Mouse (Mus musculus): ENCODE results near the gene Tmem98. TPM values are rescaled to one million over a fixed set of nuclear protein-coding genes. Genes with fewer than 3 reads are reported as not detected.

The Tmem98 gene
- polyA plus RNA-seq (2015; fragmentation: Nextera tagmentation; extraction: Ambion mirVana) = 60.2 and 63.9 TPM in 2 replicates

- peaks cover 13% of the 10 kb centered on the region for H3K4me1 ChIP-seq
- ATAC-seq (ENCODE audit: insufficient number of reproducible peaks, low FRiP score, low TSS enrichment, low read depth) = peak; percentile 45; the same call in 1 of the 2 replicates
- peak within 1 kb of the TSS; percentile 76 for H3K27ac ChIP-seq
- H3K9ac ChIP-seq = peak within 1 kb of the TSS; percentile 66
- 1% methylated on average over 53 of the region's 54 CpGs for WGBS
- no peaks in the 10 kb centered on the region for H3K27me3 ChIP-seq
- peak within 1 kb of the TSS; percentile 55 for H3K4me3 ChIP-seq
- H3K9me3 ChIP-seq = no peaks in the 10 kb centered on the region
- peaks cover 17% of the 10 kb centered on the region for H3K36me3 ChIP-seq
- peak within 1 kb of the TSS; percentile 81 for H3K4me2 ChIP-seq
These were observed at the start of gene Tmem98 for GRCm38 (mm10) chr11:80809993-80810821. TSS of gene Tmem98 (plus strand) at chr11:80810175.

DNA sequence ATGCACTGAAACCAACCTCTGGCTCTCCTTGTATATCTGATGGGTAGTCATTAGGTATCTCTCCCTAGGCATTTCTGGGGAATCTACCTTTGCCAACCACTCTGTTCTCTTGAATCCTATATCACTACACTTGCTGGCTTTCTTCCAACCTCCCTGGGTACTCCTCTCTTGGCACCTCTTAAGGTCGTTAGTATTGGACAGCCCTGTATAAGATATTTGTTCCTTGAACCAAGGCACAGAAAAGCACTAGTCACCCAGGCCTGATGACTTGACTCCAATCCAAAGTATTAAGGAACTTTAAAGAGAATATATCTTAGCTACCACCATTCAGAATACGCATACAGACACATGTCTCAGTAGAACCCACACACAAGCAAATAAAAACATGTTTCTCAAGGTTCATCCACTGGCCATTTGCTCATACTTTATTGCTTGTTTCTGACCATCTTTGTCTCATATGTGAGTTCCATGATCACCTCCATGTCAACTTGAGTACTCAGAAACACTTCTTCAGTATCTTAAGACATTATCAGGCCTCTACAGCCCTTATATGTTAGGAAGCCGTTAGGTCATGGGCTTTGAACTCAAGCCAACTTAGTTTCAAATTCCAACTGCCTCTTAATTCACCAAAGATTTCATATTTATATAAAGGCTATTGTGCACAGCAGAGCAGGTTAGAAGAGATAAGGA is 48.5 kb upstream of the Tmem98 start:
- no peak for ATAC-seq (ENCODE audit: insufficient number of reproducible peaks, low FRiP score, low TSS enrichment, low read depth)
- WGBS = 64% methylated on average over 3 of the region's 3 CpGs
- Histone ChIP-seq H3K27me3 (no peaks in the 10 kb centered on the region), H3K36me3 (no peaks in the 10 kb centered on the region), H3K9ac (no peak overlapping the region), H3K9me3 (no peaks in the 10 kb centered on the region), H3K4me2 (no peak overlapping the region), H3K4me3 (no peak overlapping the region), H3K4me1 (no peaks in the 10 kb centered on the region), H3K27ac (no peak overlapping the region)

- no peak for ATAC-seq (ENCODE audit: insufficient number of reproducible peaks, low FRiP score, low TSS enrichment, low read depth)
- no peaks in the 10 kb centered on the region for H3K4me1 ChIP-seq
- H3K27ac ChIP-seq = no peak overlapping the region
- 65% methylated on average over 4 of the region's 4 CpGs for WGBS
- no peak overlapping the region for H3K9ac ChIP-seq
- no peaks in the 10 kb centered on the region for H3K27me3 ChIP-seq
- no peaks in the 10 kb centered on the region for H3K36me3 ChIP-seq
- H3K4me2 ChIP-seq = no peak overlapping the region
- no peak overlapping the region for H3K4me3 ChIP-seq
- H3K9me3 ChIP-seq = no peaks in the 10 kb centered on the region
These were observed 47.9 kb upstream of the Tmem98 start for GRCm38 (mm10) chr11:80762066-80762465.

- H3K4me3 ChIP-seq = no peak overlapping the region
- 88% methylated on average over 4 of the region's 4 CpGs for WGBS
- no peak overlapping the region for H3K27ac ChIP-seq
- ATAC-seq (ENCODE audit: insufficient number of reproducible peaks, low FRiP score, low TSS enrichment, low read depth) = no peak
- H3K4me2 ChIP-seq = no peak overlapping the region
- no peak overlapping the region for H3K9ac ChIP-seq
- H3K36me3 ChIP-seq = no peaks in the 10 kb centered on the region
- H3K27me3 ChIP-seq = no peaks in the 10 kb centered on the region
- H3K9me3 ChIP-seq = no peaks in the 10 kb centered on the region
- no peaks in the 10 kb centered on the region for H3K4me1 ChIP-seq
These were observed 43.9 kb upstream of the Tmem98 start for GRCm38 (mm10) chr11:80766068-80766467.

DNA sequence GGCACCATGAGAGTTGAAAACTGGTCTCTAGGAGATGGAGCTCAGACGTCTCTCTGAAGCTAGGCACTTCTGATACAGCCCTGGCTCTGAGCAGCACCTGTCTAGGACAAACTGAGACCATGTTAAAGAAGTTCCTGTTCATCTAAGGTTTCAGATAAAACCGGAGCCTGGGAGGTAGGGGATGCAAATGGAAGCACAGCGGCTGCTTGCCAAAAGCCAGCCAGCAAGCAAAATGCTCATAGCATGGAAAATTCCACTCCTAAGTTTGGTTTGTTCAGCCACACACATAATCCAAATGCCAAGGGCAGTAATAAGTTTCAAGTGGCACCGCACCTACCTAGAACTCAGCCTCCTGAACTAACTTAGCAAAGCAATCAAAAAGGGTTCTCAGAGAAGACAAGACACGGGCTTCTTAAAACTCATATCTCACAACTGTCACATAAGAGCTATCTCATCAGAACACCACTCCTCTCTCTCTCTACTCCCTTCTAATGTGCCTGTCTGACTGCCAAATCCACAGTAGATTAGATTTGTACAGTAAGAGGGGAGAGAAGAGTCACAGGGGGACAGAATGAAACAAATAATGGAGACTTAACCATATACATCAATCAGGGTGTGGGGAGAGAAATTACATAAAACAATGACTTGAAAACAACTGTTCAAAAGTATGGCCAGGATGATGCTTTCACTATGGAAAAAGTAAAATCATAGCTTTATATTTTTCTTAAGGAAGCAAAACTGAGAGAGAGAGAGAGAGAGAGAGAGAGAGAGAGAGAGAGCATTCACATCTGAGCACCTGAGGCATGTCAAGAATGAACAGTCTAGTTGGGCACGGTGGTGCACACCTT is 43.3 kb upstream of the Tmem98 start:
- H3K36me3 ChIP-seq = no peaks in the 10 kb centered on the region
- H3K4me2 ChIP-seq = no peak overlapping the region
- ATAC-seq (ENCODE audit: insufficient number of reproducible peaks, low FRiP score, low TSS enrichment, low read depth) = no peak
- no peaks in the 10 kb centered on the region for H3K27me3 ChIP-seq
- no peak overlapping the region for H3K9ac ChIP-seq
- H3K9me3 ChIP-seq = no peaks in the 10 kb centered on the region
- H3K4me1 ChIP-seq = no peaks in the 10 kb centered on the region
- H3K4me3 ChIP-seq = no peak overlapping the region
- 69% methylated on average over 6 of the region's 6 CpGs for WGBS
- no peak overlapping the region for H3K27ac ChIP-seq

- H3K4me1 ChIP-seq = no peaks in the 10 kb centered on the region
- H3K4me2 ChIP-seq = no peak overlapping the region
- no peak overlapping the region for H3K9ac ChIP-seq
- H3K4me3 ChIP-seq = no peak overlapping the region
- WGBS = 62% methylated on average over 3 of the region's 3 CpGs
- no peaks in the 10 kb centered on the region for H3K27me3 ChIP-seq
- H3K27ac ChIP-seq = no peak overlapping the region
- H3K36me3 ChIP-seq = no peaks in the 10 kb centered on the region
- no peak for ATAC-seq (ENCODE audit: insufficient number of reproducible peaks, low FRiP score, low TSS enrichment, low read depth)
- no peaks in the 10 kb centered on the region for H3K9me3 ChIP-seq
These were observed 42.7 kb upstream of the Tmem98 start for GRCm38 (mm10) chr11:80767320-80767617.

DNA sequence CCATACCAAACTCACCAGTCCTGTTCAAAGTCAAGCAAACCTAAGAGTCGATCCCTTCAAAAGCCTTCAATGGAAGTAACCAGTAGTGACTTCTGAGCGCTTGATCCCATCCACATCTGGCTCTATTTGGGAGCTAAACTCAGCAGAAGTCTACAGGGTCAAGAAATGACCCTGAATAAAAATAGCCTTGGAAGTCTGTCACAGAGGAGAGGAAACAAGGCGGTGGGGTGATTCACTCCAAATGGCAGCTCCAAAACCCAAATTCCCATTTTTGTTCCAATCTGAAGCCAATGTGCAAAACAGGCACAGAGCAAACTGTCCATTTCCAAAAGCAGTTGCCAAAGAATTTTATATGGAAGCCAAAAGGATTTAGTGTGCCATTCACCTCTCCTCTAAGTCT is 38.8 kb upstream of the Tmem98 start:
- no peak for ATAC-seq (ENCODE audit: insufficient number of reproducible peaks, low FRiP score, low TSS enrichment, low read depth)
- WGBS = 83% methylated on average over 3 of the region's 3 CpGs

DNA sequence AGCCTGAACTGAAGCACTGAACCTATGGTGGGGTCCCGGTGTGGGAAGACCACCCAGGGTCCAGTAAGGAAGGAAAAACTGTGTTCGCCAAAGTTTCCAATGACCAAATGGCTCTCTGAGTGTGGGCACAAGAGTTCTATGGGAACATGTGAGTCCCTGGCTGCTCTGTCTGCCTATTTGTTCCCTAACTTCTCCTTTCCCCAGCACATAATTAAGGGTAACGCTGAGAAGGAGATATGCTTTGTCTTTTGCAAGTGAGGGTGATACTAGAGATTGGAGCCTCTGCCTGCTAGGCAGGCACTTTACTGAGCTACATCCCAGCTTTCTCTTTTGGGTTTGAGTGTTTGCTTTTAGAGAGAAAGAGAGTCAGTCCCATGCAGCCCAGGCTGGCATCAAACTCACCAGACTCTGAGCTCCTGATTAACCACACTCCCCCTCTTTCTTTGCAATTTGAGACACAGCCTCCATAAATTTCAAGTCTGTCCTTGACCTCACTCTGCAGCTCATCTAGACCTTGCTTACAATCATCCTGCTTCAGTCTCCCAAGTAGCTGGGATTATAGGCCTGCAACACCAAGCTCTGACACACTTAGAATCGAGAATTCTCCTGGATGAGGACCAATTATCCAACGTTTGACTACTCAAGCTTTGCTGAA is 38.3 kb upstream of the Tmem98 start:
- Histone ChIP-seq H3K9me3 (no peaks in the 10 kb centered on the region), H3K4me2 (no peak overlapping the region), H3K36me3 (no peaks in the 10 kb centered on the region), H3K27ac (no peak overlapping the region), H3K4me3 (no peak overlapping the region), H3K27me3 (no peaks in the 10 kb centered on the region), H3K9ac (no peak overlapping the region), H3K4me1 (no peaks in the 10 kb centered on the region)
- ATAC-seq (ENCODE audit: insufficient number of reproducible peaks, low FRiP score, low TSS enrichment, low read depth) = no peak
- WGBS = 68% methylated on average over 5 of the region's 5 CpGs

More for the DNA sequence above, 38.8 kb upstream of the Tmem98 start:
- Histone ChIP-seq H3K9ac (no peak overlapping the region), H3K9me3 (no peaks in the 10 kb centered on the region), H3K4me3 (no peak overlapping the region), H3K4me2 (no peak overlapping the region), H3K4me1 (no peaks in the 10 kb centered on the region), H3K36me3 (no peaks in the 10 kb centered on the region), H3K27ac (no peak overlapping the region), H3K27me3 (no peaks in the 10 kb centered on the region)

GRCm38 (mm10) chr11:80772595-80773210 is 37.3 kb upstream of the Tmem98 start:
- 75% methylated on average over 6 of the region's 6 CpGs for WGBS
- Histone ChIP-seq H3K9me3 (no peaks in the 10 kb centered on the region), H3K4me3 (no peak overlapping the region)

DNA sequence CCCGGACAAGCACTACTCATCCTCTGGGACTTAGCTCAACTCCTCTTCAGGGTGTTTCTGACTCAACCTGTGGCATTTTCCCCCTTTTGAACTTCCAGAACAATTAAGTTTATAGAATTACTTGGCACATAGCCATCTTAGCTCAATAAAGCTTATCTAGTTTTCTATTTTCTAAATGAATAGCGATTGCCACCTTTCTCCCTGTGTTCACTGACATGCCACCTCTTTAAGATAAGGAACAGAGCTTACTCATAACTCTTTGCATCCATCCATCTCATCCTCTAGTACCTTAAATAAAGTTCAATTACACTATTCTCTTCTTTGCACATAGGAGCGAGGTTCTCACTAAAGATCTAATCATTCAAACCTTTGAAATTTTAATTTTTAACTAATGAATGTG is 34.4 kb upstream of the Tmem98 start:
- H3K27ac ChIP-seq = no peak overlapping the region

More at GRCm38 (mm10) chr11:80772595-80773210, 37.3 kb upstream of the Tmem98 start:
- Histone ChIP-seq H3K4me2 (no peak overlapping the region), H3K9ac (no peak overlapping the region), H3K4me1 (no peaks in the 10 kb centered on the region), H3K27ac (no peak overlapping the region), H3K27me3 (no peaks in the 10 kb centered on the region), H3K36me3 (no peaks in the 10 kb centered on the region)
- no peak for ATAC-seq (ENCODE audit: insufficient number of reproducible peaks, low FRiP score, low TSS enrichment, low read depth)

DNA sequence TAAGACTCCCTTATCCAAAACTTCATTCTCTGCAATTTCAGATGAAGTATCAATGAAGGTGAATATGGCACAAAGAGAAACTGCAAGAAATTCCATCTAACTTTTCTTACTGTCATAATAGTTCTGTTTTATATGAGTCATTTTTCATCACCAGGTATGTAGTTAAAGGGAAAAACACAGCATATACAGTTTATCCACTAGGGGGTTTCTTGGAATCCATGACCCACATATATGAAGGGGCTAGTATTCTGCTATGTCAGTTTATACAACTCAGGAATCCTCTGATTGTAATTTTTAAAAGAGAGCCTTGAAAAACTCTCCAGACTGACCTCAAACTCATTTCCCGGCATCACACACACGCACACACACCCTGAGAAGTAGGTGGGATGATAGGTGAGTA is 32.3 kb upstream of the Tmem98 start:
- WGBS = 76% methylated on average over 2 of the region's 2 CpGs

More for the DNA sequence above, 34.4 kb upstream of the Tmem98 start:
- H3K4me1 ChIP-seq = peaks cover 13% of the 10 kb centered on the region
- ATAC-seq (ENCODE audit: insufficient number of reproducible peaks, low FRiP score, low TSS enrichment, low read depth) = no peak
- no peaks in the 10 kb centered on the region for H3K27me3 ChIP-seq
- no peaks in the 10 kb centered on the region for H3K9me3 ChIP-seq
- 72% methylated on average over 3 of the region's 3 CpGs for WGBS
- H3K4me3 ChIP-seq = no peak overlapping the region
- H3K9ac ChIP-seq = no peak overlapping the region
- H3K4me2 ChIP-seq = no peak overlapping the region
- H3K36me3 ChIP-seq = no peaks in the 10 kb centered on the region

More for the DNA sequence above, 32.3 kb upstream of the Tmem98 start:
- no peak overlapping the region for H3K27ac ChIP-seq
- H3K27me3 ChIP-seq = no peaks in the 10 kb centered on the region
- H3K9me3 ChIP-seq = no peaks in the 10 kb centered on the region
- H3K4me3 ChIP-seq = no peak overlapping the region
- H3K36me3 ChIP-seq = no peaks in the 10 kb centered on the region
- no peak for ATAC-seq (ENCODE audit: insufficient number of reproducible peaks, low FRiP score, low TSS enrichment, low read depth)
- peaks cover 13% of the 10 kb centered on the region for H3K4me1 ChIP-seq
- no peak overlapping the region for H3K4me2 ChIP-seq
- H3K9ac ChIP-seq = no peak overlapping the region
